Mouse (Mus musculus) cortical plate, adult 2 months (tissue): ENCODE measurements around the gene Arhgap42. TPM values are rescaled to one million over a fixed set of nuclear protein-coding genes. Genes with fewer than 3 reads are reported as not detected.

Experiments
- H3K27ac ChIP-seq: fragments of 200-500 bp; 2 replicates; pipeline ENCODE4 v1.5.1; 2012; ENCODE audit warnings: low read length, control low read depth, inconsistent platforms; ENCODE audit not compliant: insufficient read depth
- H3K4me1 ChIP-seq: fragments of 200-500 bp; 2 replicates; pipeline ENCODE4 v1.6.1; 2011; ENCODE audit warnings: low read length; ENCODE audit not compliant: control insufficient read depth, insufficient read depth
- H3K4me3 ChIP-seq: fragments of 200-500 bp; 2 replicates; pipeline ENCODE4 v1.5.1; 2011; ENCODE audit warnings: mild to moderate bottlenecking, low read length, control low read depth; ENCODE audit not compliant: insufficient read depth
- CTCF ChIP-seq: fragments of 200-500 bp; IDR thresholded peaks from 2 replicates; pipeline ENCODE4 v1.5.1; 2011; ENCODE audit warnings: mild to moderate bottlenecking, control low read depth, low read length; ENCODE audit not compliant: insufficient read depth; ENCODE audit errors: extremely low read depth
- POLR2A ChIP-seq: fragments of 200-500 bp; IDR thresholded peaks from 2 replicates; pipeline ENCODE4 v1.6.1; 2011; ENCODE audit warnings: mild to moderate bottlenecking, low read length, control low read depth; ENCODE audit not compliant: insufficient read depth; ENCODE audit errors: extremely low read depth
- polyA plus RNA-seq: library from polyadenylated mRNA; depleted of rRNA; stranded (reverse); fragments of >200 nt; gene quantifications from 2 replicates; pipeline ENCODE4 v1.2.3, GENCODE M21; 2012; rRNA removed

The Arhgap42 gene
- 6.6 and 8.1 TPM in 2 replicates for polyA plus RNA-seq

DNA sequence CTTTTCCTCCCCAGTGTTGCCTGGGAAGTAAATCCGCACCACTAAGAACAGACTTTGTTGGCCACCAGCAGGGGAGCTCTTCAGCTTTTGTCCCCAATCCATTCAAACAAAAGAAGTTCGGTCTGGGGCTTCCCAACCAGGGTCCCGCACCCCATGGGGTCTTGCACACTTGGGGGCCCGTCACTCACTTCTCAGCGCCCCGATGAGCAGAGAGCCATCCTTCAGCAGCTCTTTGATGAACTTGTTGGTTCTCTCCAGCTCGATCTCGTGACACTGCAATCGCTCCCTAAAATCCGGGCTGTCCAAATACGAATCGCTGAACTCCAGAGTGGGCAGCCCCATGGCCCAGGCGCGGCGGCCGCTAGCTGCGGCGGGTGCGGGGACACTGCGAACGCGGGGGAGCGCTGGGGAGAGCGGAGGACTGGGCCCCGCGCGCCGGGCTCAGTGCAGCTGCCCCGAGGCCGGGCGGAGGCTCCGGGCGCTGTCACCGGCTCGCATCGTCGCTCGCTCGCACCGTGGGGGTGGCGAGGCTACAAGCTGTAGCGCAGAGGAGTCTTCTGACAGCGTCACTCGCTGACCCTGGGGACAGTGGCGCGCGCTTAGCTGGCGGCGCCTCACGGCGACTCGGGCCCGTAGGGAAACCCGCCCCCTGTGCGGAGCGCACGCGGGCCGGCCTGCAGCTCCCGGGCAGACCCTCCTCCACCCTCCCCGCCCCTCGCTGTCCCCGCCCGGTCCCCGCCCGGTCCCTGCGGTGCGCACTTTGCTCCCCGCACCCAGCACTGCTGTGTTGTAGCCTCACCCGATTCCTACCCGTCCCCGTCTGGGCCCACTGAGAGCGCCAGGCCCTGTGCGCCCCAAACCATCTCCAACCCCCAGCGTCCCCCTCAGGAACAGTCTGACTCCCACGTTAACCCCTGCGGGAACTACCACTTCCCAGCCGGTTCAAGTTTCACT lies at the start of gene Arhgap42:
TSS of gene Arhgap42 (minus strand) at position 664 of the 954 bp plus-strand sequence.
- Histone ChIP-seq H3K27ac (peak within 1 kb of the TSS; percentile 71), H3K4me3 (peak within 1 kb of the TSS; percentile 55), H3K4me1 (0 out of 2 replicates have a peak, but pooled peaks cover 3% of the 10 kb centered on the region)
- TF ChIP-seq CTCF (peak; percentile 36), POLR2A (no peak)

DNA sequence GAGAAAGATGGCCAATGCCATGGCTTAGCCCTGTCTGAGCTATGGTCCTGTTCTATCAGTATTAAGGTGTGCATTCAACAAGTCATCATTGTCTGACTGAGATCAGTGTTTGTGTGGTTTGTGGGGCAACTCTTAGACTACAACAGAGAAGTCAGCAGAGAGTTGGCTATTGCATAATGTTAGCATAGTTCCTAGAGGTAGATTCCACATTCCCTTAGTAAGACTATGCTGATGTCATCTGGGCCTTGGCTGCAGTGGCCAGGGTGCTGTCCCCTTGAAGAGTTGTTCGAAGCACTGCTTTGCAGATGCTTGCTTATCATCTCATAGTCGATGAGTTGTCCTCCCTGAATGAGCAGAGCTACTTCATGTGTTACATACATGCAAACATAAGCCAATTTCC lies 49.2 kb upstream of the Arhgap42 start:
- TF ChIP-seq POLR2A: no peak
- no peak for TF ChIP-seq CTCF
- Histone ChIP-seq H3K4me1 (no peaks in the 10 kb centered on the region), H3K27ac (no peak overlapping the region), H3K4me3 (no peak overlapping the region)

GRCm38 (mm10) chr9:9269305-9269704 lies 30.4 kb upstream of the Arhgap42 start:
- no peak overlapping the region for H3K4me3 ChIP-seq
- no peak for TF ChIP-seq CTCF

DNA sequence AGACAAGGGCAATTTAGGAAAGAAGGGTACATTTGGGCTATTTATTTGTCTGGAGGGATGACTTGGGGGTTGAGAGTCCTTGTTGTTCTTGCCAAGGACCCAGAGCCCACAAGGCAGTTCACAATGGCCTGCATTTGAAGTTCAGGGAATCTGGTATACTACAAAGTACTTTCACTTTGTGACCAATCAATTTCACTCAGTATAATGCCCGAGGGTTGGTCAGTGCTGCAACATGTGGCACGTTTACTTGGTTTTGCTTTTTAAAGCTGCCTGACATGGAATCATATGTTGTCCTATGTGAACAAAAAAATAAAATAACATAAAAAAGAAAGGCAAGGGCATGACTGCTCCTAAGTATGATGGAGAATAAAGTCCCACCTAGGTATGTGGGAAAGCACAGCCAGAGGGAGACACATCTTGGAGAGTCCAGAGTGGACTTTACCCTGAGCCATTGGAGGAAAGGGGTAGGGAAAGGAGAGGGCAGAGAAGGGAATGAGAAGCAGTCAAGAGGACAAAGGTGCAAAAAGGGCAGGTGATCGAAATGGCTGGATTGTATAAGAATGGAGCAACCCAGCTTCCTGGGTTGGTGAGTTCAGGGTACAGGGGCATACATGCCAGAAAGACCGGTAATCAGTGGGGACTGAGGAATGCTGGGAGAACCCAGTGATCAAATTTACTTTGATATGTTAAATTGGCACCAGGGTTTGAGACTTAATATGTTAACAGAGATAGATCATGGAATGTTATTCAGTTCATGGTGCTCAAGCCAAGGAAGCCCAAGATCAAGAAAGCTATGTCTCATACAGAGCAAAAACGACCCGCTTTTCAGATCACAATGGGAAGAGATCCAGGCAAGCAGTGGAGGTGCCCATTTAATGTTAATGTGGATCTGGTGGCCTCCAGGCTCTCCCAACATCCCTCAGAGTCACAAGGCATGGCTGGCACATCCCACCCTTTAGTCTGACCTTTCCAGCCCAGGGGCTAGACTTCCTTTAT lies 29.0 kb upstream of the Arhgap42 start:
- TF ChIP-seq CTCF: no peak
- no peak for TF ChIP-seq POLR2A
- Histone ChIP-seq H3K4me1 (no peaks in the 10 kb centered on the region), H3K27ac (no peak overlapping the region), H3K4me3 (no peak overlapping the region)

More at GRCm38 (mm10) chr9:9269305-9269704, 30.4 kb upstream of the Arhgap42 start:
- H3K4me1 ChIP-seq: no peaks in the 10 kb centered on the region
- no peak overlapping the region for H3K27ac ChIP-seq

GRCm38 (mm10) chr9:9263543-9263942 lies 24.6 kb upstream of the Arhgap42 start:
- no peak overlapping the region for H3K27ac ChIP-seq
- TF ChIP-seq CTCF: no peak
- no peak for TF ChIP-seq POLR2A

GRCm38 (mm10) chr9:9262479-9262878 lies 23.6 kb upstream of the Arhgap42 start:
- Histone ChIP-seq H3K27ac (no peak overlapping the region), H3K4me1 (no peaks in the 10 kb centered on the region), H3K4me3 (no peak overlapping the region)
- no peak for TF ChIP-seq POLR2A
- TF ChIP-seq CTCF: no peak

More at GRCm38 (mm10) chr9:9263543-9263942, 24.6 kb upstream of the Arhgap42 start:
- Histone ChIP-seq H3K4me3 (no peak overlapping the region), H3K4me1 (no peaks in the 10 kb centered on the region)

- H3K4me1 ChIP-seq: peaks cover 2% of the 10 kb centered on the region; the same call in 1 of the 2 replicates
- H3K27ac ChIP-seq: no peak overlapping the region; the same call in 1 of the 2 replicates
- no peak for TF ChIP-seq POLR2A
- no peak for TF ChIP-seq CTCF
- no peak overlapping the region for H3K4me3 ChIP-seq
Measured at GRCm38 (mm10) chr9:9254764-9255163, 15.9 kb upstream of the Arhgap42 start.

DNA sequence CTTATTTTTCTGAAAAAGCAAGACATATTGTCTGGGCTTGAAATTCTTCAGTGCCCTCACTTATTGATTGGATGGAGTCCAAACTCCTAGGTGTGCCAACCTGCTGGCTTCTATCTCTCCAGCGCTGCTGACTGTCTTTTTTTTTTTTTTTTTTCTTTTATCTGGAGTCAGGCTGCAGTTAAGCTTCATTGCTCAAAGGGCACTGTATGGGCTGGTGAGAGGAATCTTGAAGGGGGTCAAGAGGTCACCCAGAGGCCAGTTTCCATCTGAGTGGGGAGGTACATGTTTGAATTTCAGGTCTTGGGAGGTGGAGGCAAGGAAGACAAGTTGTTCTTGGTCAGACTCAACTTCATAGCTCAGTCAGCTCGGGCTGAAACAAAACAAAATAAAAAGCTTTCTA lies 9.6 kb upstream of the Arhgap42 start:
- TF ChIP-seq CTCF: no peak
- TF ChIP-seq POLR2A: no peak

DNA sequence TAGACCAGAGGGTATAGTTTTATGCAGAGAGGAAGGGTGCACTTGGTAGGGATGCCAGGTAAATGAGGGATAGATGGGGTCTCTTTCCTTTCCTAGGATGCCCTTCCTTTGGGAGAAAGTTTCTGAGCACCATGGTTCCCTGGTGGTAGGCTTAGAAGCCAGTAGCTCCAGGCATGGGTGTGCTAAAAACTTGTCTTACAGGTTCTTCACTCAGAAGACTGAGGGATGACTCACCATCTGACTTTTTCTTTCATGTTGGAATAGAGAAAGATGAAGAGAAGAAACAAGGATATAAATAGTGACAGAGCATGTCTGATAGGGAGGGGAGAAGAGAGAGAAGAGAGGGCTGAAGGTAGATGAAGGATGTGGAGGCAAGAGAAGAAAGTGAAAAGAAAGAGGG lies 7.1 kb upstream of the Arhgap42 start:
- Histone ChIP-seq H3K4me1 (no peaks in the 10 kb centered on the region), H3K27ac (no peak overlapping the region), H3K4me3 (no peak overlapping the region)
- TF ChIP-seq POLR2A: no peak
- no peak for TF ChIP-seq CTCF

More for the DNA sequence above, 9.6 kb upstream of the Arhgap42 start:
- H3K27ac ChIP-seq: no peak overlapping the region
- H3K4me3 ChIP-seq: no peak overlapping the region
- no peaks in the 10 kb centered on the region for H3K4me1 ChIP-seq
